Mouse (Mus musculus): ENCODE data around the gene Olfm4.

The Olfm4 gene

DNA sequence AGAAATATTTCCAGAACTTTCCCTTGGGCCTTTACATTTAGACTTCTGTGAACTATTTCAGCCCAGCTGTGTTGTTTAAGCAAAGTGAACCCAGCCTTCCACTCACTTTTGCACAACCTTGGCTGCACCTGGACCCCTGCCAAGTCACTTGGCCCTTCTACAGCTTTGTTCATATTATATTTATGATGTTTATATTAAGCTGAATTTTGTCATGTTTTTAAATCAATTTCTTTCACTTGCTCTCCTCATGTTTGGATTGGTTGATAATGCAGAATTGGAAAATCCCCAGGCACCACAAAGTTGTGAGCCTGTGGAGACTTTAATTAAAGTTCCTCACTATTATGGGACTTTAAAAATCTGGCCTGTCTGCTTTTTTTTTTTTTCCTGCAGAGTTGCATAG, 32.2 kb downstream of the Olfm4 start:
- ChIA-PET POLR2A (interaction anchor here in 1 of 4 experiments (0.6 to 0.9 kb wide), 2 partner anchors 10 to 252 kb away, joined by 3 to 7 read pairs; no protein-coding TSS in a partner anchor), CTCF (no interaction called here)

DNA sequence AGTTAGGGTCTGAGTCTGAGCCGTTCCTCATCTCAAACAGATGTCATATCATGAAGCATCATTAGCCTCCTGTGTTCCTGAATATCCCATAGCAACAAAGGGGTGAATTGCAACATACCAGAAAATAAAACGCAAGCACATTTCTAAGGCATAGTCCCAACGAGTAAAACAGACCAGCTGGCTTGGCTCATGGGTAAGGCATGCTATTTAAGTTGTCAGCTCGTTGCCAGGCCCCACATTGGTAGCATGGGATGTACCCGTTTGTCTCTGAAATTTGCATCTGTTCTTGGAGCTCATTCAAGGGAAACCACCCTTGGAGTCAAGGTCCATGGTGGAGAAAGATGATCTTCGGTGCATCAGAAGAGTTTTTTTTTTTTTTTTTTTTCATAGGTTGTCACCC, 42.2 kb downstream of the Olfm4 start:
- CTCF ChIA-PET = no interaction called here
- POLR2A ChIA-PET = interaction anchor here in 1 of 4 experiments (1.1 kb wide), 1 partner anchor 10 kb away, joined by 3 read pairs; no protein-coding TSS in a partner anchor

DNA sequence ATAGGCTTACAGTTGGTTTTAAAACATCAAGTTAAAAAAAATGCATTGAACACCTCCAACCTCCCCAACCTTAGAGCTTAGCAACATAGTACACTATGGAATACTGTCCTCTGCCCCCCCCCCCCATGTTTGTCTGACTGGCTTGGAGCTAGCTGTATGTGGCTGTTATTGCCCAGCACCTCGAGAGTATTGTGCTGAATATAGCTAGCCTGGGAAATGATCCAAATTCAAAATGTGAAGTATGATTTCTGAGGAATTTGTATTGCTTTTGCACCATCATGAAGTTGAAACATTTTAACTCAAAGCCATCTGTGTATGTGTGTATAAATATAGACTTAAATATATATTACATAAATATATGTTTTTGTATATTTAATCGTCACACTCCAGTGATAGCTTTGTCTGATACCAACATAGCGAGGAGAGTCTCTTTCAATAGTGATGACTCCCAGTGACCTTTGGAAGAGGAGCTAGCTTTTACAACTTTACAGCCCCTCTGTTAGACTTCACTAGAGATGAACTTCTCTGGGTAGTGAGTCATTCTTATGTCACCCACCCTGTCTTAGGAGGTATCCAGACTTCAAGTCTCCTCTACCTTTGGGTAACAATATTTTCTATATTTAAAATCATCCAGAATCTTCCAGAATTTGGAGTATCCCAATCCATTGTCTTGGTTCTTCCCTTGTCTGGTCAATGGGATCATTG, 45.6 kb downstream of the Olfm4 start:
- POLR2A ChIA-PET = no interaction called here

DNA sequence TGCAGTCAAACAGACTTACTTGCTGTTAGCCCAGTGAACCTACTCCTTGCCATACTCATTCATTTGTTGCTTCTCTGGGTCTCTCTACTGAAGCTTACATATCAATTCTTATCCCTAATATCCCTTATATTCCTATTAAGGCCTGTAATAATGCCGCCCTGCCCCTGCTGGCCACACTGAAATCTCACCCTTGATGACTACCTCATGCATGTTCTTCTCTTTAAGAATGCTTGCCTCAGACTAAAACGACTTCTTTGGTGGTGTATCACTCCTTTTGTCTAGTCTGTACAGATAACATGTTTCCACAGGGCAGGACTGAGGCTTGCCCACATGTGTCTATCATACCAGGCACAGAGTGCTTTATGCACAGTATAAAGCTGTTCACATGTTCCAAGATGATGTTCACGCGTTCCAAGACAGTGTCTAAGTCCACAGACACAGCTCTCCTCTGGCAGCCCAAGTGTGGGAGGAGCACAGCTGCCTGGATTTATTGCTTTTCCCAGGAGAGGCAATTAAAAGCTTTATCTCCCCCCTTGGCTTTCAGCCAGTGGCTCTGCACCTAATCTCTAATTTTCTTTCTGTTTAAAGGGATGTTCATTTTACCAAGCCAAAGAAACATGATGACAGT, 55.9 kb downstream of the Olfm4 start:
- CTCF ChIA-PET = no interaction called here
- POLR2A ChIA-PET = no interaction called here

More for the DNA sequence above, 45.6 kb downstream of the Olfm4 start:
- CTCF ChIA-PET = interaction anchor here in 1 of 4 experiments (0.9 kb wide), 1 partner anchor 186 kb away, joined by 3 read pairs; no protein-coding TSS in a partner anchor

DNA sequence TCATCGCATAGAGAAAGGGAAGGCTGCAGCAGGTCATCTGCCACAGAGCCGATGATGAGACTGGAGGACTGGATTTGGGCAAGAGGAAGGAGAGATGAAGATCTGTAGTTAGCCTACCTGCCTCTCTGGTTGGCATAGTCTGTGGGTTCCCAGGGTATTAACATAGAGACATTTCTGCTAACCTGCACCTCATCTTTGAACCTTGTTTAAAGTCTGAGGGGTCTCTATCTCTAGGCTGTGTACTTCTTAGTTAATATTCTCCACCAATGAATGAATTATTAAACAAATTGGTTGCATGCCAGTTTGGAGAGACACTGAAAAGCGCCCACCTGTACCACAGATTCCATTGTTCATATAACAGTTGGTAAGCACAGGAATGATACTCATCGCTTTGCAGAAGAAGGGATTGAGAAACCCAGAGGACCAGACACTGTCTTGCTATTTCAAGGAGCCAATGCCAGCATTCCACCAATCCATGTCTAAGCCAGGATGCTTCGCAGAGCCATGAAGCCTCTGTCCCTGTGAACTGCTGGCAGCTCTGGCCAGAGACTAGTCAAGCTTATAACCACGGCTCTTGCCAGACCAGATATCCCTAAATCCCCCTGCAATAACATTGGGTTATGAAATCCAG, 62.3 kb downstream of the Olfm4 start:
- POLR2A ChIA-PET = no interaction called here
- CTCF ChIA-PET = no interaction called here

DNA sequence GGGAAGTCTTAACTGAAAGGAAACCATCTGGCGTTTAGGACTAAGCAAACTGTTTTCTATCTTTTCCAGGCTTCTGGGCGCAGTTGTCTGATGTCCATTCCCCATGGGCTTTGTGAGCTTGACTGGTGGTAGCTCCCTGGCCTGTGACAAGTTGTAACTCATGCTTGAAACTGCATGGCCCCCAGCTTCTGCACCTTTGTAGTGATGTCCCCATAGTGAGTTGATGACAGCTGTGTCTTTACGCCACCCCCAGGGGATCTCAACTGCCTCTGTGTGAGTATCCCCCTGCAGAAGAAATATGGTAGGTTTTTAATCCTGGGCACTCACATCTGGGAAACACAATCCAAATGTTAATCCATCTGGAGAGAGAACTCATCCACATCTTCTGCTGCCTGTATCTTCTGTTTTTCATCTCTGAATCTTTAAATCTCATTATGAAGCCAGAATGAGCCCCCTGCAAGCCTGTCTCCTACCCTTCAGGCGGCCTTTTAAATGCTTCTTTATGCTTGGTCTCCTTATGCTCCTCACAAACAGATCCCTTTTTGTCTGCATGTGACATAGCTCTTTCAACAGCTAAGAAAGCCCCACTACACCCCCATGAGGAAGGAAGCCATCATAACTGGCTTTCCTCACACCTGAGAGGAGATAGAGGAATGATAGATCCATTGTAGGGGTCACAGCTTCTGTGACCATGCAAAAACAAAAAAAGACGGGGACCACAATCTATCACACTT, 63.7 kb downstream of the Olfm4 start:
- ChIA-PET POLR2A (no interaction called here), CTCF (interaction anchor here in 1 of 4 experiments (0.5 kb wide), 1 partner anchor 265 kb away, joined by 3 read pairs; no protein-coding TSS in a partner anchor)

DNA sequence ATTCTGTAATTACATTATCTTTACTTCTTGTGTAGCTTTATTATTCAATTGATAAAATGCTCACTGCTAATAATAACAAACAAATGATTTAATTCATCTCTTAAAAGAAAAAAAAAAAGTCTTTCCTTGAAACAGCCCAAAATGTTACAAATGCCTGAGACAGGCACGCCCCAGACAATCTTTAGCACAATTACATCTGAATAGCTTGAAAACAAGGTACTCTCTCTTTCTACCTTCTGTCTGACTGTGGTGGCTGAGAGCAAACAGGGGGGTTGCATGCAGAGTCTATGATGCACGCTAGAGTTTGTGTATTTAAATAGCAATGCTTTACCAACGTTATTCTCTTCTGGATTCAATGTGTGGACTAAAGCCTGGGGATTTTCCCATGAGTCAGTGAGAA, 71.8 kb downstream of the Olfm4 start:
- ChIA-PET CTCF (interaction anchor here in 2 of 4 experiments (0.6 to 0.8 kb wide), 2 partner anchors 25 to 143 kb away, joined by 3 read pairs; no protein-coding TSS in a partner anchor), POLR2A (interaction anchor here in 1 of 4 experiments (0.7 kb wide), 1 partner anchor 333 kb away, joined by 4 read pairs; no protein-coding TSS in a partner anchor)

DNA sequence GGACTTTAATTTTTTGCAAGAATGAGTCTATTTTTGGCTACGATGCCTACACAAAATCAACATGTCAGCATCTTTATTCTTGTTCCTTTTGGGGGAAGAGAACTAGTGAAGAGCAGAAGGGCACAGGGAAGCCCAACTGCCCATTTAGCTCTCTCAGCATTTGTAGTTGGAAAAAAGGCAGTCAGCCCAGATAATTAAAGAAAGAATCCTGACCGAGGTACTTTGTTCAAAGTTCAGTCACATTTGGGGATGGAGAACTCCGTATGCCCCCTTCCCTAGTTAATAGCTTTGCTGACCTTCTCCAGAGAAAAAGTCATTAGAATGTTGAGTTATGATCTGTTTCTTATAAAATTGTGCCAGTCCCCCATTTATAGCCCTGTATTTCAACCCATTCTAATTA, 77.8 kb downstream of the Olfm4 start:
- CTCF ChIA-PET = interaction anchor here in 2 of 4 experiments (0.6 to 1.3 kb wide), 2 partner anchors 81 to 154 kb away, joined by 3 to 4 read pairs; no protein-coding TSS in a partner anchor
- POLR2A ChIA-PET = no interaction called here

DNA sequence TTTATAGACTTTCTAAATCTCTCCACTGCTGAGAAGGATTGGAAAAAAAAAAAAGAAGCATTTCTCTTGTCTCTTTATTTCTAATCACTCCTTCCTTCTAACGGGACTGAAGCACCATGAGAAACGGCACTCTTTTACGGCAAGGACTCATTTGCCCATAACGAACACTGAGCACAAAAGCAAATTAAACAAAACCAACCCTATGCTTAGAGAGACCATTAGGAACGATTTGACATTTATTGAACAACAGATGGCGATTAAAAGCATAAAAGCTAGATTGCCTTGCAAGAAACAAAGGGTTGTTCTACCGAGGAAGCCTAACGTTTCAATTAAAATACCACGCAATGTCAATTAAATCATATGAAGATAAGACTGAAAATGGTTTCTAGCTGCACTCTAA, 79.0 kb downstream of the Olfm4 start:
- CTCF ChIA-PET = no interaction called here
- POLR2A ChIA-PET = no interaction called here

DNA sequence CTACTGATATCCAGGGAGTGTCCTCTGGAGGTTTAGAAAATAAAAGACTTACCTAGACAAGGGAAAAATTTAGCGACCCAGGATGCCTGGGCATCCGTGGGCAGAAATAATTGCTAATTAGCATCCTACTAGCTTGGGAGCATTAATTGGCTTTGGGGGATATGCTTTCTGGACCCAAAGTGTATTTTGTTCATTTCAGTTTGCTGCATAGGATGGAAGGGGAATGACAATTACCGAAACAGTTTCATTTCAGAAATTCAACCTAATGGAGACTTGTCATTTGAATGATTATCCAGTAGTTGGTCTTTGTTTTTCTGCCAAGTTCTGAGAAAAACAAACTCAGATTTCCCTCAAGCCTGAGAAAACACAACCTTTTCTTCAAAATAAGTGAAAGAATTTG, 86.7 kb downstream of the Olfm4 start:
- ChIA-PET POLR2A (no interaction called here), CTCF (no interaction called here)
